Mouse (Mus musculus): ENCODE data around the gene Cpe.

Gene Cpe

GRCm38 (mm10) chr8:64692651-64693201, at the start of gene Cpe:
Cpe (minus strand) TSS chr8:64693054.
- DNase-seq, result peak; percentile 54

GRCm38 (mm10) chr8:64740547-64741211, 47.8 kb upstream of the Cpe start:
- DNase-seq, result no peak

GRCm38 (mm10) chr8:64738916-64739315, 46.1 kb upstream of the Cpe start:
- DNase-seq, result no peak

- DNase-seq, result no peak
Observed at GRCm38 (mm10) chr8:64736767-64737323, 44.0 kb upstream of the Cpe start.

GRCm38 (mm10) chr8:64735161-64735560, 42.3 kb upstream of the Cpe start:
- no peak for DNase-seq

- DNase-seq, result peak; percentile 94
Observed at GRCm38 (mm10) chr8:64733271-64733943, 40.6 kb upstream of the Cpe start, which contains the start of gene Msmo1. Msmo1 (minus strand) TSS chr8:64733792.

GRCm38 (mm10) chr8:64732596-64732995, 39.7 kb upstream of the Cpe start:
- no peak for DNase-seq

- DNase-seq, result no peak
Observed at GRCm38 (mm10) chr8:64728156-64728555, 35.3 kb upstream of the Cpe start.

GRCm38 (mm10) chr8:64726190-64726695, 33.4 kb upstream of the Cpe start:
- DNase-seq, result no peak

- no peak for DNase-seq
Observed at GRCm38 (mm10) chr8:64723206-64723605, 30.4 kb upstream of the Cpe start.

GRCm38 (mm10) chr8:64717868-64718267, 25.0 kb upstream of the Cpe start:
- no peak for DNase-seq

GRCm38 (mm10) chr8:64712499-64712898, 19.6 kb upstream of the Cpe start:
- no peak for DNase-seq

GRCm38 (mm10) chr8:64711544-64711943, 18.7 kb upstream of the Cpe start:
- no peak for DNase-seq

- no peak for DNase-seq
Observed at GRCm38 (mm10) chr8:64707481-64707880, 14.6 kb upstream of the Cpe start.

- no peak for DNase-seq
Observed at GRCm38 (mm10) chr8:64703191-64703590, 10.3 kb upstream of the Cpe start.

- DNase-seq, result no peak
Observed at GRCm38 (mm10) chr8:64691591-64692401, 1.1 kb downstream of the Cpe start.

- DNase-seq, result no peak
Observed at GRCm38 (mm10) chr8:64690845-64691244, 2.0 kb downstream of the Cpe start.

GRCm38 (mm10) chr8:64690306-64690705, 2.5 kb downstream of the Cpe start:
- DNase-seq, result no peak

- no peak for DNase-seq
Observed at GRCm38 (mm10) chr8:64688741-64689140, 4.1 kb downstream of the Cpe start.

- no peak for DNase-seq
Observed at GRCm38 (mm10) chr8:64688161-64688560, 4.7 kb downstream of the Cpe start.

- no peak for DNase-seq
Observed at GRCm38 (mm10) chr8:64682501-64682900, 10.4 kb downstream of the Cpe start.

GRCm38 (mm10) chr8:64676381-64676780, 16.5 kb downstream of the Cpe start:
- DNase-seq, result no peak

Data from lung, postnatal 14 days (tissue).